ENCODE assay signal across 7 mouse cellular contexts in genomic region chr17:43611586-43611985, GRCm38 (mm10). TPM values are rescaled to one million over a fixed set of nuclear protein-coding genes. Genes with fewer than 3 reads are reported as not detected.
DNase-seq lines count a peak whose midpoint lies in the region; ATAC-seq and TF ChIP-seq lines count a peak whose summit lies in the region.

No protein-coding gene starts in this region.

- peak; percentile 53 to 60 for DNase-seq in B cell, adult 2 months
- DNase-seq in ES-E14 (ENCODE audit: low read depth, low spot score): peak; percentile 74
- peak; percentile 21 for DNase-seq in cerebellum, adult 11 months
- DNase-seq in kidney, postnatal 14 days: peak; percentile 47
- DNase-seq in lung, adult 18-20 months: peak; percentile 6 to 9
- DNase-seq in retina, adult 2 months (ENCODE audit: low read depth, low spot score): peak; percentile 50

- peak; percentile 72 for ATAC-seq in forebrain, embryonic 15.5 days (replicated peaks)

- H3K9me3 ChIP-seq in ES-E14 (ENCODE audit: control insufficient read depth, insufficient read depth, low read depth, low read length): no peaks in the 10 kb centered on the region
- H3K9me3 ChIP-seq in forebrain, embryonic 15.5 days: no peaks in the 10 kb centered on the region

- no peak overlapping the region for H3K9ac ChIP-seq in ES-E14 (ENCODE audit: insufficient read depth, low read depth, low read length, poor library complexity, severe bottlenecking)
- no peak overlapping the region for H3K9ac ChIP-seq in forebrain, embryonic 15.5 days (replicated peaks)

- no peak overlapping the region for H3K27ac ChIP-seq in ES-E14 (ENCODE audit: insufficient read depth, low read depth, low read length, poor library complexity, severe bottlenecking)
- no peak overlapping the region for H3K27ac ChIP-seq in forebrain, embryonic 15.5 days (replicated peaks)

- no peaks in the 10 kb centered on the region for H3K27me3 ChIP-seq in forebrain, embryonic 15.5 days

- H3K4me2 ChIP-seq in forebrain, embryonic 15.5 days (replicated peaks): no peak overlapping the region

- WGBS in forebrain, embryonic 15.5 days: 18% methylated on average over 7 of the region's 7 CpGs

- H3K4me1 ChIP-seq in ES-E14 (ENCODE audit: control insufficient read depth in 2 of 2, insufficient read depth in 2 of 2, low read length in 2 of 2, poor library complexity in 1 of 2): no peaks in the 10 kb centered on the region
- no peaks in the 10 kb centered on the region for H3K4me1 ChIP-seq in forebrain, embryonic 15.5 days

- in situ Hi-C loops in ES-E14 (cut with MboI; ENCODE audit: low sequenced_read_pairs in 2 of 2, unreplicated experiment in 2 of 2): loop anchor here in 1 of 2 experiments (25.0 kb wide), 1 partner anchor 349 kb away; the partner anchor contains the start of gene Adgrf1

- H3K4me3 ChIP-seq in ES-E14 (ENCODE audit: insufficient read depth in 1 of 2, low read depth in 1 of 2, low read length in 2 of 2, poor library complexity in 1 of 2, severe bottlenecking in 1 of 2): no peak overlapping the region
- no peak overlapping the region for H3K4me3 ChIP-seq in forebrain, embryonic 15.5 days

- no peaks in the 10 kb centered on the region for H3K36me3 ChIP-seq in ES-E14 (ENCODE audit: control insufficient read depth, insufficient read depth, low read length, poor library complexity, severe bottlenecking)
- H3K36me3 ChIP-seq in forebrain, embryonic 15.5 days: no peaks in the 10 kb centered on the region

TF ChIP-seq in ES-E14, 5 proteins besides CTCF, POLR2A, EP300 and RAD21:
- TF ChIP-seq ZC3H11A (IDR thresholded peaks at IDR 0.05; ENCODE audit: borderline replicate concordance, low read depth, low read length) (peak; percentile 74), HCFC1 (IDR thresholded peaks at IDR 0.05; ENCODE audit: borderline replicate concordance, insufficient read depth, low read length) (no peak), ZNF384 (IDR thresholded peaks at IDR 0.05; ENCODE audit: low read depth, low read length) (no peak)

RNA-seq across cellular contexts. Expression of gene Tdrd6, which starts 18.5 kb away (rescaled TPM):
- 0.16 and 0.27 TPM in 2 replicates for total RNA-seq in ES-E14 (2012; rRNA removed)
- 0.34 and 0.52 TPM in 2 replicates for polyA plus RNA-seq in forebrain, embryonic 15.5 days (2015; fragmentation: Nextera tagmentation; extraction: Ambion mirVana)

RNA-seq across cellular contexts. Expression of gene Pla2g7, which starts 43.7 kb away (rescaled TPM):
- 4.2 and 5.7 TPM in 2 replicates for total RNA-seq in ES-E14 (2012; rRNA removed)
- 8.0 and 9.0 TPM in 2 replicates for polyA plus RNA-seq in forebrain, embryonic 15.5 days (2015; fragmentation: Nextera tagmentation; extraction: Ambion mirVana)

RNA-seq across cellular contexts. Expression of gene Slc25a27, which starts 55.4 kb away (rescaled TPM):
- total RNA-seq in ES-E14 (2012; rRNA removed): 5.5 and 6.7 TPM in 2 replicates
- polyA plus RNA-seq in forebrain, embryonic 15.5 days (2015; fragmentation: Nextera tagmentation; extraction: Ambion mirVana): 117 and 123 TPM in 2 replicates

RNA-seq across cellular contexts. Expression of gene Cyp39a1, which starts 55.6 kb away (rescaled TPM):
- 1.6 and 1.8 TPM in 2 replicates for total RNA-seq in ES-E14 (2012; rRNA removed)
- 21.8 and 24.1 TPM in 2 replicates for polyA plus RNA-seq in forebrain, embryonic 15.5 days (2015; fragmentation: Nextera tagmentation; extraction: Ambion mirVana)

Comparison
In these comparisons a context has a peak if more than half of its experiments do, and no peak if none do; other contexts are left out.
1. DNase-seq: peak in every context shown above with its lines; median percentile 74 in ES-E14; 56 in B cell, adult 2 months; 50 in retina, adult 2 months; 47 in kidney, postnatal 14 days; 21 in cerebellum, adult 11 months; 8 in lung, adult 18-20 months.